Mouse (Mus musculus) kidney, embryonic 14.5 days (tissue): Measurements from ENCODE around the gene Hoxd4. TPM values are rescaled to one million over a fixed set of nuclear protein-coding genes. Genes with fewer than 3 reads are reported as not detected.

Experiments used
- ATAC-seq: fragments of 200-750 bp; cut with Nextera tagmentation; 2 replicates; pipeline ENCODE4 v1.8.0; 2017; ENCODE audit warnings: moderate number of reproducible peaks, mild to moderate bottlenecking, moderate TSS enrichment, moderate library complexity; ENCODE audit not compliant: low FRiP score, low TSS enrichment
- H3K27ac ChIP-seq: fragments of 300-500 bp; sonication (generic); 2 replicates; pipeline ENCODE4 v1.5.1; 2014; ENCODE audit warnings: low read depth, mild to moderate bottlenecking, low read length, moderate library complexity, mixed read lengths
- H3K27me3 ChIP-seq: fragments of 300-500 bp; sonication (generic); 2 replicates; pipeline ENCODE4 v1.6.1; 2014; ENCODE audit warnings: mild to moderate bottlenecking, low read length; ENCODE audit not compliant: control insufficient read depth, insufficient read depth
- H3K36me3 ChIP-seq: fragments of 300-500 bp; sonication (generic); 2 replicates; pipeline ENCODE4 v1.6.1; 2014; ENCODE audit warnings: low read length, mixed read lengths; ENCODE audit not compliant: control insufficient read depth, insufficient read depth
- H3K4me1 ChIP-seq: fragments of 300-500 bp; sonication (generic); 2 replicates; pipeline ENCODE4 v1.6.1; 2014; ENCODE audit warnings: low read length, mixed read lengths; ENCODE audit not compliant: control insufficient read depth, insufficient read depth
- H3K4me2 ChIP-seq: fragments of 300-500 bp; sonication (generic); replicated peaks from 2 replicates; pipeline ENCODE4 v1.6.1; 2014; ENCODE audit warnings: low read depth, mild to moderate bottlenecking, low read length
- H3K4me3 ChIP-seq: fragments of 300-500 bp; sonication (generic); 2 replicates; pipeline ENCODE4 v1.5.1; 2014; ENCODE audit warnings: mild to moderate bottlenecking, low read length
- H3K9ac ChIP-seq: fragments of 300-500 bp; sonication (generic); 2 replicates; pipeline ENCODE4 v1.6.1; 2014; ENCODE audit warnings: low read depth, mild to moderate bottlenecking, low read length, moderate library complexity
- H3K9me3 ChIP-seq: fragments of 300-500 bp; sonication (generic); 2 replicates; pipeline ENCODE4 v1.6.1; 2016; ENCODE audit warnings: low read length; ENCODE audit not compliant: control insufficient read depth
- WGBS: fragments of 180-500 bp; shearing (Covaris S2); extraction: QIAGEN DNeasy Blood & Tissue Kit; methylation state at CpG from one replicate; pipeline ENCODE4 v1.1.7; 2014; 5-methylcytosine and 5-hydroxymethylcytosine counted together
- polyA plus RNA-seq: library from polyadenylated mRNA; unstranded; fragments of >200 nt; fragmentation: Nextera tagmentation; extraction: Ambion mirVana; gene quantifications from 2 replicates; pipeline ENCODE4 v1.2.1, GENCODE M21; 2014

Gene Hoxd4
- polyA plus RNA-seq, 1 experiment from 2014 or later: 6.3 TPM

DNA sequence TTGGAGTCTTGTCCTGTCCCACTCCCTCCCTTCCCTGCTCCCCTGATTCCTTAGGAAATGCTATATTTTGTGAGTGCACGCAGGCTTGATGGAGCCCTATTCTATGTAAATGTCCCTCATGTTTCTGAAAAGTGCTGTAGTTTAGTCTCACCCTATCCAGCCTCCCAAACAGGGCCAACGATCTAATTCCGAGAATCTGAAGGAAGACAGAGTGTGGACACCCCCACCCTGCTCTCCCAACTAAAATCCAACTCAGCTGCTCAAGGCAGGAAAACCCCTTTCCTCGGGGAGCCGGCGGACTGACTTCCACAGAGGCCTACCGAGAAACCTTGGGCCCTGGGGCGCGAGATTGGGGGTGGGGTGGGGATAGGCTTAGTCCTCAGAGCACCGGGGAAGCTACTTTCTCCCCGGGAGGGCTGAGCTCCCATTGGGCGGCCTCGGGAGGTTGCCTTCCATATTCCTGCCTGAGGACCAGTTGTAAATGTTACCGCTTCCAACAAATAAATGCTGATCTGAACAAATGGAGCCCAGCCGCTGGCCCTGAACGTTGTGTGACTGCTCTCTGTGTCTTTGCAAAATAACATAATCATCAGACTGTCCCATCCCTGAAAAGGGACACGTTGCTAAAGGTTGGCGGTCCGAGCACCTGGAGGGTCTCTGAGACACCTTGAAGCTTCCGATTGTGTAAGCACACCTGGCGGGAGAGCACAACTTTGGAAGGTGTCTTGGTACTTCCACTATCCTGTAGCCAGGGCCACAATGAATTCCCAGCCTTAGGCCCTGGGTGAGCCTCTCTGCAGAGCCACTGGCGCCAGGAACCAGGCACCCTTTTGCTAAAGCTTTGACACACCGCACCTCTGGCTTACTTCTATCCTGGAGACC, 11.8 kb upstream of the Hoxd4 start:
- H3K27ac ChIP-seq: peak overlapping the region; percentile 99
- H3K9me3 ChIP-seq: no peaks in the 10 kb centered on the region
- no peak for ATAC-seq
- WGBS: 7% methylated on average over 23 of the region's 23 CpGs
- peak overlapping the region; percentile 85 for H3K4me2 ChIP-seq
- H3K4me1 ChIP-seq: peaks cover 32% of the 10 kb centered on the region; the same call in 1 of the 2 replicates
- peak overlapping the region; percentile 99 for H3K9ac ChIP-seq
- H3K4me3 ChIP-seq: peak overlapping the region; percentile 85
- H3K36me3 ChIP-seq: peaks cover 8% of the 10 kb centered on the region; the same call in 1 of the 2 replicates
- H3K27me3 ChIP-seq: no peaks in the 10 kb centered on the region

DNA sequence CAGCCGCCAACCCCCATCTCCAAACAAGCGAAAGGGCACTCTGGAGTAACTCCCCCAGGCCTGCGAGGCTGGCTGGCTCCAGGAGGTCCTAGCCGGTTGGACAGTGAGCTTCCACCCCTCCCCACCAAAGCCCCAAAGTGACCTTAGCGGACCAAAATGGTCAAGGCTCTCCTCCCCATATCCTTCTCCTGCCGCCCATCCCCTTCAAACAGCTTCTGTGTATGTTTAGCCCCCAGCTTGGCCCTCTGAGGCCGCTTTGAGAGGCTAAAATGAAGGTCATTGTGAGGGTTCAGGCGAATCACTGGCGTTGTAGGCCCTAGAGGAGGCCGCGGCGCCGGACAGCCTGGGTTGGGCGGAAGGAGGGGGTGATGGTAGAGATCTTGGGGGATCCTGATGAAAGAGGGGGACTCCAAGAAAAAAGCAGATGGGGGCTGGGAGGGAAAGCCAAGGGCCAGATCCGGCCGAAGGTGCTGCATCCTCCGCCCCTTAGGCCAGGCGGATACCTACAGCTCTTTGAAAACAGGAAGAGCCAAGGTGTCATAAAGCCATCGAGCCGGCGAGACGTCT, 11.1 kb upstream of the Hoxd4 start:
- peak overlapping the region; percentile 99 for H3K27ac ChIP-seq
- peaks cover 26% of the 10 kb centered on the region; the same call in 1 of the 2 replicates for H3K4me1 ChIP-seq
- peak overlapping the region; percentile 99 for H3K9ac ChIP-seq
- H3K4me3 ChIP-seq: peak overlapping the region; percentile 85
- peaks cover 3% of the 10 kb centered on the region; the same call in 1 of the 2 replicates for H3K36me3 ChIP-seq
- WGBS: 7% methylated on average over 22 of the region's 22 CpGs
- H3K4me2 ChIP-seq: peak overlapping the region; percentile 85
- H3K9me3 ChIP-seq: no peaks in the 10 kb centered on the region
- ATAC-seq: peak; percentile 6; the same call in 1 of the 2 replicates
- no peaks in the 10 kb centered on the region for H3K27me3 ChIP-seq

GRCm38 (mm10) chr2:74701949-74702819, 9.5 kb upstream of the Hoxd4 start:
- H3K4me3 ChIP-seq: peak overlapping the region; percentile 2; the same call in 1 of the 2 replicates
- peaks cover 13% of the 10 kb centered on the region; the same call in 1 of the 2 replicates for H3K4me1 ChIP-seq
- no peak overlapping the region for H3K9ac ChIP-seq
- 11% methylated on average over 17 of the region's 17 CpGs for WGBS
- H3K9me3 ChIP-seq: no peaks in the 10 kb centered on the region
- no peaks in the 10 kb centered on the region for H3K27me3 ChIP-seq
- H3K36me3 ChIP-seq: no peaks in the 10 kb centered on the region
- no peak for ATAC-seq
- peak overlapping the region; percentile 49; the same call in 1 of the 2 replicates for H3K27ac ChIP-seq
- peak overlapping the region; percentile 56 for H3K4me2 ChIP-seq

DNA sequence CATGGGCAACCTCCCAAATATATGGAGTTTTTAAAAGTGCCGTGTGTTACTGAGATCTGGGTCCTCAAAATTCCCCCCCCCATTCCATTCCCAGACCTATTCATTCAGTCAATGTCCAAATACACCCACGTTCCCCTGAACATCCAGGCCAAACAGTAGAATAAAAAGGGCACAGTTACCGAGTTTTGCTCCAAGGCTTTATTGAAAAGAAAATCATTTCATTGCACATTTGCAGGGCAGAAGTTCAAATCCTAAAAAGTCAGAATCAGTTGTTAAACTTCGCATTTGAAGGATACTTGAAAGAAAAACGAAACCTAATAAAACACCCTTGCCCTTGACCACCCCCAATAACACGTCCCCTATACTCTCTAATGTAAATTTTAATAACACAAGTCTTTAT, 8.9 kb upstream of the Hoxd4 start:
- WGBS: 27% methylated on average over 6 of the region's 6 CpGs
- H3K36me3 ChIP-seq: no peaks in the 10 kb centered on the region
- H3K9me3 ChIP-seq: no peaks in the 10 kb centered on the region
- ATAC-seq: no peak
- H3K4me1 ChIP-seq: peaks cover 20% of the 10 kb centered on the region; the same call in 1 of the 2 replicates
- H3K27me3 ChIP-seq: no peaks in the 10 kb centered on the region
- peak overlapping the region; percentile 56 for H3K4me2 ChIP-seq
- peak overlapping the region; percentile 49; the same call in 1 of the 2 replicates for H3K27ac ChIP-seq
- H3K9ac ChIP-seq: no peak overlapping the region
- H3K4me3 ChIP-seq: peak overlapping the region; percentile 2; the same call in 1 of the 2 replicates

DNA sequence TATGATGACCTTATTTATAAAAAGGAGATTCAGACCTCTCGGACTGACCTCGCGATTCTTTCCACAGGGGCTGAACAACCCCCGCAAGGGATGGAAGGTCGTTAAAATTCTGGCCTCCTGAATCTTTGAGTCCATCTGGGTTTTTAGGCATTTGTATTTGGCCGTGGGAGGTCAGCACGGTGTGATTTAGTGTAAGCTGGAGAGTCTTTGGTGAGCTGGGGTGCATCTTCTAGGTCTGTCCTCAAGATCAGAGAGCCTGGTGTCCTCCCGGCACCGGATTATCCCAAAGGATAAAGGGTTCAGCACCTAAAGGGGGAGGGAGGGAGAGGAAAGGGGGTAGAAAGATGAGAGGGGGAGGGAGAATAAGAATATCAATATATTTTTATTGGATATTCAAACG, 8.4 kb upstream of the Hoxd4 start:
- H3K27ac ChIP-seq: peak overlapping the region; percentile 100
- H3K9me3 ChIP-seq: no peaks in the 10 kb centered on the region
- no peak for ATAC-seq
- peaks cover 21% of the 10 kb centered on the region; the same call in 1 of the 2 replicates for H3K4me1 ChIP-seq
- H3K4me3 ChIP-seq: peak overlapping the region; percentile 79
- 12% methylated on average over 10 of the region's 10 CpGs for WGBS
- H3K27me3 ChIP-seq: no peaks in the 10 kb centered on the region
- H3K36me3 ChIP-seq: no peaks in the 10 kb centered on the region
- peak overlapping the region; percentile 100 for H3K9ac ChIP-seq
- peak overlapping the region; percentile 56 for H3K4me2 ChIP-seq

GRCm38 (mm10) chr2:74703720-74704392, 7.9 kb upstream of the Hoxd4 start:
- Histone ChIP-seq H3K9ac (peak overlapping the region; percentile 100), H3K4me1 (peaks cover 27% of the 10 kb centered on the region; the same call in 1 of the 2 replicates), H3K36me3 (no peaks in the 10 kb centered on the region), H3K4me3 (peak overlapping the region; percentile 79), H3K27me3 (no peaks in the 10 kb centered on the region), H3K27ac (peak overlapping the region; percentile 100), H3K9me3 (no peaks in the 10 kb centered on the region), H3K4me2 (peak overlapping the region; percentile 56)
- ATAC-seq: peak; percentile 16; the same call in 1 of the 2 replicates
- WGBS: 4% methylated on average over 26 of the region's 26 CpGs

- WGBS: 1% methylated on average over 47 of the region's 52 CpGs
Observed at GRCm38 (mm10) chr2:74704393-74704998, 7.2 kb upstream of the Hoxd4 start, which contains the start of gene Hoxd8. Gene Hoxd8 (plus strand): TSS chr2:74704615.

More at GRCm38 (mm10) chr2:74704393-74704998, 7.2 kb upstream of the Hoxd4 start, which contains the start of gene Hoxd8:
- Histone ChIP-seq H3K9me3 (no peaks in the 10 kb centered on the region), H3K27ac (peak within 1 kb of the TSS; percentile 100), H3K4me1 (peaks cover 33% of the 10 kb centered on the region; the same call in 1 of the 2 replicates), H3K36me3 (no peaks in the 10 kb centered on the region), H3K4me2 (peak within 1 kb of the TSS; percentile 56), H3K9ac (peak within 1 kb of the TSS; percentile 100), H3K27me3 (no peaks in the 10 kb centered on the region), H3K4me3 (peak within 1 kb of the TSS; percentile 79)
- ATAC-seq: peak; percentile 65
